Comparison of ENCODE assay signal across 30 mouse cellular contexts in the genomic region with DNA sequence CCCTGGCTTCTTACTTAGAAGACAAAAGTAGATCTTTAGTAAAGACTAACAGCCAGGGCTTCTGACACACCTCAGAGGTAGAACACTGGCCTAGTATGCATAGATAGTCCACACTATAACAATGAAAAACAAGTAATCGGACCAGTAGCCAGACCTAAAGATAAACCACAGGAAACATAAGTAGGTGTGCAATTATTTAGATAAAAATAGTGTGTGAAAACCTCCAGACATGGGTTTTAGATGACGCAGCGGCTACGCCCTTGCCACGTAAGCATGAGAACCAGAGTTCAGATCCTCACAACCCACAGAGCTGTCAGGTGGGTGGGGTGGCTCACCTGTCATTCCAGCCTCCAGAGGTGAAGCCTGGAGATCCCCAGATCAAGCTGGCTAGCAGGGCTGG. TPM values are rescaled to one million over a fixed set of nuclear protein-coding genes. Genes with fewer than 3 reads are reported as not detected.
DNase-seq lines count a peak whose midpoint lies in the region; ATAC-seq and TF ChIP-seq lines count a peak whose summit lies in the region.
"Had no signal": no experiment of that assay in that cellular context is flagged by ENCODE, and none has a peak within 500 bp of the region (broad histone marks: within the 10 kb centered on the region; RNA-seq: fewer than 3 reads in every experiment).

No protein-coding gene starts in this region.

- DNase-seq in 416B (ENCODE audit: low read depth) (peak; percentile 59), MEL (ENCODE audit: low read depth, low spot score) (peak; percentile 63)
- peak in 1 of 3 experiments; percentile 31 for DNase-seq in liver, embryonic 14.5 days (ENCODE audit: low read depth in 3 of 3, low spot score in 3 of 3)
- no peak for DNase-seq in forebrain, postnatal 0 days
- no peak for DNase-seq in cerebellum, postnatal 10 days
- no peak for DNase-seq in cerebellum, adult 11 months
- DNase-seq in left cerebral cortex, postnatal 25 days (ENCODE audit: low spot score in 2 of 2), result no peak
- DNase-seq: adrenal gland, postnatal 25 days; cerebellum, adult 18-20 months; cerebellum, postnatal 25 days; embryo, embryonic 11 days; gastrocnemius, postnatal 25 days; heart, adult 18-20 months; heart, postnatal 14 days; kidney, postnatal 36 days; layer of hippocampus, postnatal 36 days; lung, adult 18-20 months; lung, postnatal 14 days; midbrain, embryonic 14.5 days; retina, postnatal 1 day; thymus, postnatal 25 days had no signal

- H3K9ac ChIP-seq in MEL (ENCODE audit: control insufficient read depth, low read depth, low read length, poor library complexity, severe bottlenecking), result no peak overlapping the region
- H3K9ac ChIP-seq in liver, embryonic 14.5 days (replicated peaks), result no peak overlapping the region
- no peak overlapping the region for H3K9ac ChIP-seq in forebrain, postnatal 0 days
- H3K9ac ChIP-seq: embryonic facial prominence, embryonic 13.5 days; heart, embryonic 13.5 days; hindbrain, embryonic 12.5 days; kidney, embryonic 15.5 days; limb, embryonic 13.5 days; neural tube, embryonic 13.5 days had no signal

- H3K36me3 ChIP-seq in MEL (ENCODE audit: control insufficient read depth in 1 of 2, insufficient read depth in 2 of 2, low read length in 2 of 2), result peaks cover 11 to 22% of the 10 kb centered on the region in 2 experiments
- peaks cover 7% of the 10 kb centered on the region for H3K36me3 ChIP-seq in liver, embryonic 14.5 days (replicated peaks; ENCODE audit: control insufficient read depth, insufficient read depth, low read depth)
- peaks cover 10% of the 10 kb centered on the region; the same call in 1 of the 2 replicates for H3K36me3 ChIP-seq in forebrain, postnatal 0 days (ENCODE audit: insufficient read depth)

- TF ChIP-seq CTCF in MEL (IDR thresholded peaks at IDR 0.05 in 2 of 3, conservative IDR thresholded peaks at IDR 0.05 in 1 of 3; ENCODE audit: control insufficient read depth in 1 of 3, insufficient read depth in 1 of 3, low read depth in 2 of 3, low read length in 3 of 3, poor library complexity in 1 of 3, severe bottlenecking in 1 of 3), result no peak
- TF ChIP-seq CTCF in liver, embryonic 14.5 days (IDR thresholded peaks at IDR 0.05; ENCODE audit: low read depth), result no peak
- no peak for TF ChIP-seq CTCF in forebrain, postnatal 0 days (IDR thresholded peaks at IDR 0.05; ENCODE audit: low read depth)

- H3K79me2 ChIP-seq in MEL (ENCODE audit: control insufficient read depth, insufficient read depth, low read length, poor library complexity), result peaks cover 10% of the 10 kb centered on the region

- 26% methylated on average over 5 of the region's 5 CpGs for WGBS in liver, embryonic 14.5 days (ENCODE audit: insufficient replicate concordance)
- WGBS in forebrain, postnatal 0 days, result 98% methylated on average over 5 of the region's 5 CpGs

- TF ChIP-seq EP300 in MEL (IDR thresholded peaks at IDR 0.05; ENCODE audit: low read depth in 1 of 2, low read length in 2 of 2), result peak; percentile 78 to 84
- TF ChIP-seq EP300 in liver, embryonic 14.5 days (IDR thresholded peaks at IDR 0.05; ENCODE audit: low read depth), result no peak

- H3K27me3 ChIP-seq in MEL (ENCODE audit: control insufficient read depth in 1 of 2, insufficient read depth in 2 of 2, low read length in 2 of 2), result no peaks in the 10 kb centered on the region
- H3K27me3 ChIP-seq in liver, embryonic 14.5 days (ENCODE audit: control insufficient read depth, insufficient read depth, low read length), result no peaks in the 10 kb centered on the region
- no peaks in the 10 kb centered on the region for H3K27me3 ChIP-seq in forebrain, postnatal 0 days (ENCODE audit: insufficient read depth, low read length)
- H3K27me3 ChIP-seq: embryonic facial prominence, embryonic 13.5 days; heart, embryonic 13.5 days; hindbrain, embryonic 12.5 days; kidney, embryonic 15.5 days; limb, embryonic 13.5 days; megakaryocyte, embryonic 14.5 days; neural tube, embryonic 13.5 days had no signal

- ATAC-seq in erythroblast, adult 5-6 weeks (replicated peaks; ENCODE audit: low FRiP score, poor library complexity, severe bottlenecking), result peak; percentile 54
- ATAC-seq in liver, embryonic 14.5 days (ENCODE audit: insufficient read depth), result peak; percentile 39; the same call in 1 of the 2 replicates
- ATAC-seq in forebrain, postnatal 0 days, result no peak
- ATAC-seq: forebrain, embryonic 14.5 days had no signal

- H3K4me1 ChIP-seq in MEL (ENCODE audit: control insufficient read depth in 1 of 2, insufficient read depth in 2 of 2, low read length in 2 of 2), result peaks cover 15 to 17% of the 10 kb centered on the region in 2 experiments
- H3K4me1 ChIP-seq in liver, embryonic 14.5 days (replicated peaks; ENCODE audit: control insufficient read depth in 2 of 2, insufficient read depth in 2 of 2, low read length in 1 of 2), result peaks cover 11% of the 10 kb centered on the region in 2 experiments
- H3K4me1 ChIP-seq in forebrain, postnatal 0 days (ENCODE audit: insufficient read depth), result no peaks in the 10 kb centered on the region
- H3K4me1 ChIP-seq: embryonic facial prominence, embryonic 13.5 days; hindbrain, embryonic 12.5 days; neural tube, embryonic 13.5 days had no signal

- no peak for TF ChIP-seq RAD21 in MEL (IDR thresholded peaks at IDR 0.05; ENCODE audit: low read depth, low read length)

- TF ChIP-seq POLR2A in MEL (IDR thresholded peaks at IDR 0.05; ENCODE audit: control insufficient read depth in 1 of 2, insufficient read depth in 1 of 2, low read depth in 1 of 2, low read length in 2 of 2, poor library complexity in 1 of 2), result no peak

- no peak overlapping the region; the same call in 1 of the 2 replicates for H3K4me2 ChIP-seq in liver, embryonic 14.5 days (ENCODE audit: low read depth)
- no peak overlapping the region for H3K4me2 ChIP-seq in forebrain, postnatal 0 days (ENCODE audit: low read depth)
- H3K4me2 ChIP-seq: embryonic facial prominence, embryonic 13.5 days; heart, embryonic 13.5 days; hindbrain, embryonic 12.5 days; kidney, embryonic 15.5 days; limb, embryonic 13.5 days; neural tube, embryonic 13.5 days had no signal

- H3K4me3 ChIP-seq in MEL (ENCODE audit: control insufficient read depth in 1 of 2, insufficient read depth in 1 of 2, low read depth in 2 of 2, low read length in 2 of 2), result no peak overlapping the region
- H3K4me3 ChIP-seq in liver, embryonic 14.5 days (ENCODE audit: insufficient read depth in 1 of 2, low read depth in 2 of 2, low read length in 2 of 2), result no peak overlapping the region
- no peak overlapping the region for H3K4me3 ChIP-seq in forebrain, postnatal 0 days (ENCODE audit: low read depth, low read length)
- H3K4me3 ChIP-seq: embryonic facial prominence, embryonic 13.5 days; heart, embryonic 13.5 days; hindbrain, embryonic 12.5 days; kidney, embryonic 15.5 days; limb, embryonic 13.5 days; megakaryocyte, embryonic 14.5 days; neural tube, embryonic 13.5 days had no signal

- no peak overlapping the region for H3K27ac ChIP-seq in MEL (ENCODE audit: control insufficient read depth, low read depth, low read length)
- H3K27ac ChIP-seq in liver, embryonic 14.5 days, result no peak overlapping the region
- no peak overlapping the region for H3K27ac ChIP-seq in forebrain, postnatal 0 days (ENCODE audit: low read depth, low read length)
- H3K27ac ChIP-seq: embryonic facial prominence, embryonic 13.5 days; heart, embryonic 13.5 days; hindbrain, embryonic 12.5 days; kidney, embryonic 15.5 days; limb, embryonic 13.5 days; neural tube, embryonic 13.5 days had no signal

- intact Hi-C loops in left cerebral cortex, postnatal 25 days (cut with DNase I), result no loop called here

- no peaks in the 10 kb centered on the region for H3K9me3 ChIP-seq in MEL (replicated peaks; ENCODE audit: insufficient read depth, low read length)
- no peaks in the 10 kb centered on the region for H3K9me3 ChIP-seq in liver, embryonic 14.5 days (ENCODE audit: control insufficient read depth, low read length)
- H3K9me3 ChIP-seq in forebrain, postnatal 0 days (ENCODE audit: low read length), result no peaks in the 10 kb centered on the region
- H3K9me3 ChIP-seq: embryonic facial prominence, embryonic 13.5 days; heart, embryonic 13.5 days; hindbrain, embryonic 12.5 days; kidney, embryonic 15.5 days; limb, embryonic 13.5 days; megakaryocyte, embryonic 14.5 days; neural tube, embryonic 13.5 days had no signal

TF ChIP-seq in MEL, 35 proteins besides CTCF, POLR2A, EP300 and RAD21 (continues in another document):
- peak; percentile 80 for TF ChIP-seq GATA1 (IDR thresholded peaks at IDR 0.05; ENCODE audit: low read depth, low read length)
- no peak for TF ChIP-seq MAZ (IDR thresholded peaks at IDR 0.05; ENCODE audit: low read depth, low read length)
- TF ChIP-seq TCF12 (IDR thresholded peaks at IDR 0.05; ENCODE audit: low read depth, low read length), result peak; percentile 87
- peak; percentile 49; the same call in 1 of the 2 replicates for TF ChIP-seq MEF2A (IDR thresholded peaks at IDR 0.05; ENCODE audit: extremely low read depth, insufficient replicate concordance, low read depth, low read length, poor library complexity, severe bottlenecking)
- no peak for TF ChIP-seq NRF1 (IDR thresholded peaks at IDR 0.05; ENCODE audit: insufficient read depth, low read depth, low read length, poor library complexity, severe bottlenecking)
- TF ChIP-seq CHD2 (IDR thresholded peaks at IDR 0.05; ENCODE audit: low read length), result no peak

RNA-seq across cellular contexts. Expression of a gene that starts 4.3 kb away (rescaled TPM):
- 32.6 and 41.1 TPM in 2 replicates for total RNA-seq in MEL (2012; rRNA removed)
- 10 to 100 TPM; 76.8 to 87.5 TPM for polyA plus RNA-seq in MEL (2012; ENCODE audit: insufficient read depth in 1 of 2, insufficient read length in 2 of 2, low read depth in 1 of 2, low replicate concordance in 2 of 2, missing spikeins in 1 of 2)
- 16.9 and 17.3 TPM in 2 replicates for total RNA-seq in erythroblast, adult 5-6 weeks (2015; ENCODE audit: low replicate concordance)
- total RNA-seq in erythroblast, adult 5-6 weeks (2017; ENCODE audit: low replicate concordance), result 12.3 and 13.5 TPM in 2 replicates
- polyA plus RNA-seq in liver, embryonic 14.5 days (2012; rRNA removed), result 10.0 and 10.6 TPM in 2 replicates
- 31.0 and 31.3 TPM in 2 replicates for polyA plus RNA-seq in liver, embryonic 14.5 days (2014; fragmentation: Nextera tagmentation; extraction: Ambion mirVana)
- total RNA-seq in forebrain, postnatal 0 days (2014; rRNA removed), result 20.4 and 25.7 TPM in 2 replicates
- 18.1 and 31.1 TPM in 2 replicates for polyA plus RNA-seq in forebrain, postnatal 0 days (2015; fragmentation: Nextera tagmentation; extraction: Ambion mirVana)
- total RNA-seq in left cerebral cortex, postnatal 25 days (2021), result 10 to 100 TPM; 38.3 to 41.7 TPM

RNA-seq across cellular contexts. Expression of a gene that starts 42.8 kb away (rescaled TPM):
- 50.5 and 62.6 TPM in 2 replicates for total RNA-seq in MEL (2012; rRNA removed)
- 10 to 100 TPM; 44.8 to 50.1 TPM for polyA plus RNA-seq in MEL (2012; ENCODE audit: insufficient read depth in 1 of 2, insufficient read length in 2 of 2, low read depth in 1 of 2, low replicate concordance in 2 of 2, missing spikeins in 1 of 2)
- total RNA-seq in erythroblast, adult 5-6 weeks (2015; ENCODE audit: low replicate concordance), result 65.3 and 69.0 TPM in 2 replicates
- total RNA-seq in erythroblast, adult 5-6 weeks (2017; ENCODE audit: low replicate concordance), result 103 and 108 TPM in 2 replicates
- polyA plus RNA-seq in liver, embryonic 14.5 days (2012; rRNA removed), result 23.0 and 35.8 TPM in 2 replicates
- polyA plus RNA-seq in liver, embryonic 14.5 days (2014; fragmentation: Nextera tagmentation; extraction: Ambion mirVana), result 53.2 and 55.6 TPM in 2 replicates
- total RNA-seq in forebrain, postnatal 0 days (2014; rRNA removed), result 9.1 and 15.2 TPM in 2 replicates
- 5.4 and 6.3 TPM in 2 replicates for polyA plus RNA-seq in forebrain, postnatal 0 days (2015; fragmentation: Nextera tagmentation; extraction: Ambion mirVana)
- total RNA-seq in left cerebral cortex, postnatal 25 days (2021), result 1 to 10 TPM; 1.2 TPM

Comparison
In these comparisons a context has a peak if more than half of its experiments do, and no peak if none do; other contexts are left out.
1. DNase-seq: peak in 416B (single experiment) and MEL (single experiment); none in forebrain, postnatal 0 days (single experiment), cerebellum, postnatal 10 days (0 of 2), cerebellum, adult 11 months (single experiment) and left cerebral cortex, postnatal 25 days (0 of 2).